Mouse (Mus musculus) bone marrow macrophage, adult 2 months (primary cell): ENCODE data around the gene Fdxr. TPM values are rescaled to one million over a fixed set of nuclear protein-coding genes. Genes with fewer than 3 reads are reported as not detected.
A peak's percentile ranks its signal among the peaks of the same experiment; 100 is the strongest.

Experiments used
- H3K27ac ChIP-seq: 2 replicates; pipeline ENCODE4 v1.5.1; 2012; ENCODE audit warnings: low read depth, low read length; ENCODE audit not compliant: insufficient read depth
- H3K4me1 ChIP-seq: 2 replicates; pipeline ENCODE4 v1.6.1; 2012; ENCODE audit warnings: low read length; ENCODE audit not compliant: control insufficient read depth, insufficient read depth
- H3K4me3 ChIP-seq: 2 replicates; pipeline ENCODE4 v1.5.1; 2012; ENCODE audit warnings: mild to moderate bottlenecking, low read length, moderate library complexity; ENCODE audit not compliant: insufficient read depth
- CTCF ChIP-seq: IDR thresholded peaks from 2 replicates; pipeline ENCODE4 v1.5.1; 2012; ENCODE audit warnings: low read depth, mild to moderate bottlenecking, low read length, moderate library complexity
- POLR2A ChIP-seq: IDR thresholded peaks from 2 replicates; pipeline ENCODE4 v1.6.1; 2012; ENCODE audit warnings: mild to moderate bottlenecking, low read depth, low read length, borderline replicate concordance
- polyA plus RNA-seq: library from polyadenylated mRNA; stranded (reverse); fragments of >200 nt; gene quantifications from 2 replicates; pipeline ENCODE4 v1.2.4, GENCODE M21; 2012; ENCODE audit not compliant: missing spikeins, insufficient read depth, insufficient read length

Fdxr gene
- polyA plus RNA-seq, 1 experiment: 7.8 TPM

DNA sequence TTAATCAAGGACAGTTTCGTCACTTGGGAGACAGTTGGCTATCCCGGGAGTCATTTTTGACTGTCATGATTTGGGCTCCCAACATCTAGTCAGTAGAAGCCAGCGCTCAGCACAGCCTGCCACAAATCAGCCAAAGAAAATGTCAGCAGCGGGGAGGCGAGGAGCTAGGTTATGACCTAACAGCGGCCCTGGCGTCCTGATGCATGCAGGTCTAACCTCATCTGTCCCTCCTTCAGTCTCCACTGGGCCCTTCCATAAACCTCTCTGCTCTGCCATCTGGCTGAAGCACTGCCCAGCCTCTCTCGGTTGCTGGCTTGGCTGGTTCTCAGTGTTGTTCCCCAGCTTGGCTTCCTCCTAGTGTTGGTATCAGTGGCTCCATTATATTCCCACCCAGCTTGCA, 5.4 kb upstream of the Fdxr start:
- Histone ChIP-seq H3K27ac (no peak overlapping the region), H3K4me1 (peaks cover 26% of the 10 kb centered on the region), H3K4me3 (no peak overlapping the region)
- TF ChIP-seq CTCF (no peak), POLR2A (no peak)

- Histone ChIP-seq H3K4me3 (peak overlapping the region; percentile 3; the same call in 1 of the 2 replicates), H3K27ac (peak overlapping the region; percentile 11; the same call in 1 of the 2 replicates), H3K4me1 (peaks cover 26% of the 10 kb centered on the region)
- TF ChIP-seq POLR2A: no peak
- TF ChIP-seq CTCF: no peak
Measured at GRCm38 (mm10) chr11:115279726-115280125, 2.9 kb upstream of the Fdxr start.

DNA sequence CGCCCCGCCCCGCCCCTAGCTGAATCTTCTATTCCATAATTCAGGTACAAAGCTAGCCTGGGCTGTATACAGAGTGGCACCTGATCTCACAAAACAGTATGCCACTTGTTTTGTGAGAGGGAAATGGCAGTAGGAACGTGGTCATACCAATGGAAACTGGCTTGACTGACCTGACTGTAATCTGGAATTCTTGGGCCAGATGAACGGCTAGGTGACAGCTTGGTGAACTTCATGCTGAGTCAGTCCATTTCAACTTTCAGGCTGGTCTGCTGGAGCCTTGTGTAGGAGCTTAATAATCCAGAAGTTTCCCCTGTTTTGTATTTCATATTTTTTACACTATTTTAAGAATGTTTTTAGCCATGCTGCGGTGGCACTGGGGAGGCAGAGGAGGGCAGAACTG, 1.3 kb upstream of the Fdxr start:
- peaks cover 24% of the 10 kb centered on the region for H3K4me1 ChIP-seq
- H3K4me3 ChIP-seq: no peak overlapping the region
- TF ChIP-seq POLR2A (no peak), CTCF (no peak)
- no peak overlapping the region; the same call in 1 of the 2 replicates for H3K27ac ChIP-seq

DNA sequence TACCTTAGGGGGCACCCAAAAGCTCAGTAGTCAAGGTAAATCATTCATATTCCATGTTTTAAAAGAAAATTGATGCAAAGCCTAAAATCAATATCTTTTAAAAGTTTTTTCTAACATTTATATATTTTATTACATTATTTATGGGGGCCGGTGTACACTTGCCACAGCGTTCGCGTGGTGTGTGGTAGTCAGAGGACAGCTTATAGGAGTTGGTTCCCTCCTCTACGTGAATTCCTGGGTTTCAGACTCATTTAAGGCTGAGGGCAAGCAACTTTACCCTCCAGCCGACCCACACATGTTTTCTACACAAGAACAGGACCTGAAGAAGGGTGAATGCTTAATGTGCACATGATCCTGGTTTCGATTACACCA, 740 bp upstream of the Fdxr start:
- Histone ChIP-seq H3K4me3 (peak overlapping the region; percentile 78), H3K27ac (peak overlapping the region; percentile 78), H3K4me1 (peaks cover 24% of the 10 kb centered on the region)
- TF ChIP-seq POLR2A (no peak), CTCF (no peak)

DNA sequence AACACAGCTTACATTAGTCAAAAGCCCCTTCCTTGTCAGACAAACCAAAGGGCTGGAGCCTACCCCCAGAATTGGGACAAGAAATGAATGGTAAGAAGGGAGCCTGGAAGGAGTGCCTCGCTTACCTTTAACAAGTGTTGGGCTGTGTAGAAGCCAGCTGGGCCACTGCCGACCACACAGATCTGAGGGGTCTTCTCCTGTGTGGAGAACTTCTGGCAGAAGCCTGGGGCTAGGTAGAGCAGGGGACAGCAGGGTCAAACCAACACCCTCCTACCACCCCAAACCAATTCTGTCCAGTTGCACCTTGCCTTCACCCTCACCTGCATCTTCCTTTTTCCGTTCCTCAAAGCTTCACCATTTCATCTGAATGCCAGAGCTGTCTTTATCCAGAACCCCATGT, 896 bp downstream of the Fdxr start:
- TF ChIP-seq POLR2A: no peak
- no peak for TF ChIP-seq CTCF
- Histone ChIP-seq H3K27ac (no peak overlapping the region), H3K4me1 (peaks cover 24% of the 10 kb centered on the region), H3K4me3 (peak overlapping the region; percentile 80)

DNA sequence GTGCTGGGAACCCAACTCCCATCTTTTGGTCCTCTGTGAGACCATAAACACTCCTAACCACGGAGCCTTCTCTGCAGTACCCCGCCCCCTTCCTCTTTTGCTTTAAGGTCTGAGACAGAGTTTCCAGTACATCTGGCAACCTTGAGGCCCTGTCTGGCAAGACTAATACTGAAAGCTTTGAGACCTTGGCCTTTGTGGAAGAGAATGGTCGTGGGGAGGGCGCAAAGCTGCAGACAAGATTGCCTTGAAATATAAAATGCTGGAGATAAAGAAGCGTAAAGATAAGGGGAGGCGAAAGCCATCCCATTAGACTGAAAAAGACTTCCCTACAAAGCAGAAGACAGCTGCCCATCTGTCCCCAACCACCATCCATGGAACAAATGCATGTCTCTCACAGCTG, 1.3 kb downstream of the Fdxr start:
- Histone ChIP-seq H3K4me1 (peaks cover 24% of the 10 kb centered on the region), H3K27ac (no peak overlapping the region), H3K4me3 (no peak overlapping the region)
- TF ChIP-seq CTCF (no peak), POLR2A (no peak)

DNA sequence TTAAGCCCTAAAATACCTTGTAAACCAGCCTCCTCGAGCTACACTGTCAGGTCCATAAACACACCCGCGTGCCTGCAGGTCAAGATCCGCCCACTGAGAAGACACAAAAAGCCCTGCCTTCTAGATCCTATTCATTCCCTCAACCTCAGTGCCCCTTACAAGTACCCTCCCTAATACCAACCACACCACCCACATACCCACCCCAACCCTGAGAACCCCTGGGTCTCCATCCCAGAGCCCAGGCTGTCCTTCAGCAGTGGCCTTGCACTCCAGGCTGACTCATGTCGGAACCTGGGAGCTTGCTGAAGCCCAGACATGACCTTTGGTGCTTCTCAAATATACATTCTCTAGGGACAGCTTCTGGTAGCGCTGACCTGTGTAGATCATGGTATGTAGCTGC, 2.1 kb downstream of the Fdxr start:
- no peak for TF ChIP-seq CTCF
- TF ChIP-seq POLR2A: no peak
- Histone ChIP-seq H3K27ac (no peak overlapping the region), H3K4me1 (peaks cover 18% of the 10 kb centered on the region), H3K4me3 (no peak overlapping the region)

DNA sequence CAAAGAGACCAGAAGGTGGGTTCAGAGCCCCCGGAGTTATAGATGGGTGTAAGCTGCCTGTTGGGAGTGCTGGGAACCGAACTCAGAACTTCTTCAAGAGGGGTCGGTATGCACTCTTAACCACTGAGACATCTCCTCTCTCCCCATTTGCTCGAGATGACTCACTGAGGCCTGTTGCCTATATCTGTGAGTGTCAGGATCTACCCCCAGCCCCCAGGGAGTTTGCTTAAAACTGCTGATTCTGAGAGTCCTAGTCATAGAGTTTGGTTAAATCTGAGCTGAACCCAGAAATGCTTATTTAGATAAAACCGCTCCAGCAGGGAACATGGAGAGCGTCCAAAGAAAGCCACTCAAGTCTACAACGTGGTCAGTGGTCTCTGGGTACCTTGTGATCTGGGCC, 2.7 kb downstream of the Fdxr start:
- TF ChIP-seq CTCF (no peak), POLR2A (no peak)
- Histone ChIP-seq H3K27ac (no peak overlapping the region), H3K4me3 (no peak overlapping the region), H3K4me1 (peaks cover 17% of the 10 kb centered on the region)

DNA sequence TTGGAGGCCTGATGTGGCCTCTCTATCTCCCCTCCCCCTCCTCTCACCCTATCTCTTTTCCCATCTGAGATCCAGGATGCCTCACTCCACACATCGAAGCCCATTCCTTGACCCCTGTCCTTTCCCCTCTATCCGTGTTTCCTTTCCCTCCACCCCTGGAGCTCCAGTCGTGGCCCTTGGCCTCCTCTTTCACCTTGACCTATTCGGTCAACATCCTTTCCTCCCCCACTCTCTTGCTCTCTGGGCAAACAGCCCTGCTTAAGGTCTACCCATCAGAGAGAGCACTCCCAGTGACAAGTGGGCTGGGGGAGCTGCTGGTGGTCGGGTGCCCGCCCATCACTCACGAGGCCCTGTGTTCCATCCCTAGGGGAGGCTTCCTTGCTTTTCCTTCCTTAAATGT, 3.1 kb downstream of the Fdxr start:
- TF ChIP-seq POLR2A (no peak), CTCF (no peak)
- Histone ChIP-seq H3K4me3 (no peak overlapping the region), H3K4me1 (peaks cover 17% of the 10 kb centered on the region), H3K27ac (no peak overlapping the region)

GRCm38 (mm10) chr11:115272894-115273498, 3.9 kb downstream of the Fdxr start:
- H3K4me3 ChIP-seq: no peak overlapping the region
- no peak overlapping the region for H3K27ac ChIP-seq
- TF ChIP-seq CTCF: no peak
- no peak for TF ChIP-seq POLR2A
- H3K4me1 ChIP-seq: peaks cover 12% of the 10 kb centered on the region
